Mouse (Mus musculus) ES-E14 (cell line): ENCODE measurements around the gene Gpr68. TPM values are rescaled to one million over a fixed set of nuclear protein-coding genes. Genes with fewer than 3 reads are reported as not detected.

Experiments used
- DNase-seq: peaks from one replicate; pipeline ENCODE4 v3.0.0-alpha.2; 2013; ENCODE audit warnings: low read depth, low spot score
- H3K27ac ChIP-seq: 2 replicates; pipeline ENCODE4 v1.5.1; 2012; ENCODE audit warnings: low read depth, mild to moderate bottlenecking, low read length, moderate library complexity, mixed read lengths; ENCODE audit not compliant: poor library complexity, insufficient read depth, severe bottlenecking
- H3K36me3 ChIP-seq: 2 replicates; pipeline ENCODE4 v1.6.1; 2012; ENCODE audit warnings: mild to moderate bottlenecking, low read length, moderate library complexity, mixed read lengths; ENCODE audit not compliant: control insufficient read depth, poor library complexity, insufficient read depth, severe bottlenecking
- H3K4me1 ChIP-seq, 2 experiments: fragments of 150-350 bp in 1 of 2; sonication (generic) in 1 of 2; 2 replicates each; pipeline ENCODE4 v1.6.1; 2012; ENCODE audit warnings: low read length in 2 of 2, mild to moderate bottlenecking in 1 of 2, mixed read lengths in 1 of 2; ENCODE audit not compliant: control insufficient read depth in 2 of 2, insufficient read depth in 2 of 2, poor library complexity in 1 of 2
- H3K4me3 ChIP-seq, 2 experiments: fragments of 150-350 bp in 1 of 2; sonication (generic) in 1 of 2; 2 replicates each; pipeline ENCODE4 v1.5.1; 2012; ENCODE audit warnings: low read length in 2 of 2, low read depth in 1 of 2, mild to moderate bottlenecking in 1 of 2, mixed read lengths in 1 of 2; ENCODE audit not compliant: insufficient read depth in 1 of 2, poor library complexity in 1 of 2, severe bottlenecking in 1 of 2
- H3K9ac ChIP-seq: 2 replicates; pipeline ENCODE4 v1.6.1; 2012; ENCODE audit warnings: low read depth, mild to moderate bottlenecking, low read length, mixed read lengths; ENCODE audit not compliant: poor library complexity, insufficient read depth, severe bottlenecking
- H3K9me3 ChIP-seq: fragments of 150-350 bp; sonication (generic); 2 replicates; pipeline ENCODE4 v1.6.1; 2012; ENCODE audit warnings: low read depth, mild to moderate bottlenecking, low read length; ENCODE audit not compliant: control insufficient read depth, insufficient read depth
- CHD2 ChIP-seq: IDR thresholded peaks from 2 replicates; pipeline ENCODE4 v1.6.1; 2014; ENCODE audit warnings: mild to moderate bottlenecking, low read depth, low read length, inconsistent platforms
- HCFC1 ChIP-seq: IDR thresholded peaks from 2 replicates; pipeline ENCODE4 v1.6.1; 2012; ENCODE audit warnings: low read length, inconsistent platforms, borderline replicate concordance; ENCODE audit not compliant: insufficient read depth
- MAFK ChIP-seq: IDR thresholded peaks from 2 replicates; pipeline ENCODE4 v1.6.1; 2014; ENCODE audit warnings: mild to moderate bottlenecking, low read depth, low read length, inconsistent platforms; ENCODE audit not compliant: insufficient read depth
- ZC3H11A ChIP-seq: IDR thresholded peaks from 2 replicates; pipeline ENCODE4 v1.6.1; 2012; ENCODE audit warnings: low read depth, mild to moderate bottlenecking, inconsistent platforms, low read length, borderline replicate concordance
- ZNF384 ChIP-seq: IDR thresholded peaks from 2 replicates; pipeline ENCODE4 v1.6.1; 2012; ENCODE audit warnings: low read depth, low read length, inconsistent platforms
- in situ Hi-C, 2 experiments: fragments of 600-800 bp; cut with MboI; formaldehyde crosslinking; loops; one replicate each; pipeline ENCODE4 v1.15.1; 2025; ENCODE audit warnings: low sequenced_read_pairs in 2 of 2, inconsistent platforms in 1 of 2; ENCODE audit not compliant: unreplicated experiment in 2 of 2
- total RNA-seq: library from RNA; depleted of rRNA; stranded (reverse); fragments of 300-350 nt; gene quantifications from 2 replicates; pipeline ENCODE4 v1.2.3, GENCODE M21; 2012

Gene Gpr68
- total RNA-seq, 1 experiment = 0.49 TPM

DNA sequence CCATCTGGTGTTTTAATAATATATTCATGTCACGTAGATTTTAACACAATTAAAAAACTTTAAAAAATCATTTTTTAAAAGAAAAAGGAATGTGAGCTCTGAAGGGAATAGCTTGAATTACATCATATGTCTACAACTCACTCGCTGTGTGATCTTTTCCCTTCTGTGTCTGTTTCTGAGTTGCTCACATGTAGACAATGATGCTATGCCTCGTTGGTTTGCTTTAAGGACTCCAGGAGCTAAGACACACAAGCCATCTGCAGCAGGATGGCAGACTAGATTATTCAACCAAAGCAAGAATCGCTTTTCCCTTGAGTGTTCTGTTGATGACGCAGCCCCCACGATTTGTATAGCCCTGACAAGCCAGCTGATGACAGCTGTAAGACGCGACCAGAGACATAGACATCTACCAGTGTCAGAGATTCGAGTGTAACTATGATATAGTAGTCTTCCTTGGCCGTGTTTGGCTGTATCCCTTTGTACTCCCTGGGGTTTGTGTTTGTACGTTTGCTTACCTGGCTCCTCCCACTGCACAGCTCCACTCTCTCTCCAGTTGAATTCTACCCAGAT lies 42.4 kb downstream of the Gpr68 start:
- in situ Hi-C loops = no loop called here

DNA sequence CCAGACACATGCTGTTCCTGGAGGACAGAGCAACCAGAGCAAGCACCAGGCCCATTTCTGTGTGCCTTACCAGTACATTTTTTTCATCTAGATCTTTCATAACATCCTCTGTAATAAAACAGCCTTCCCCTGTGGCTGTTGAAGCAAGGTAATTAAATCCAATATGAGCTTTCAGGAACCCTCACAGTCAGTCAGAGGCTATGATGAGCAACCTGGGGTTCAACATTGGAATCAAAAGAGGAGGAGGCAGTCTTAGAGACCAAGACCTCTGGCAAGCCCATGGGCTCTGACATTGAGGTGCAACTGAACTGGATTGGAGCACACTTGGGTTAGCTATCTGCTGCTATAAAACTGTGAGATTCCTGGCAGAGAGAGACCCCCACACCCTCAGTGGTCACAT lies 42.9 kb downstream of the Gpr68 start:
- no peak overlapping the region for H3K9ac ChIP-seq
- H3K36me3 ChIP-seq = no peaks in the 10 kb centered on the region
- H3K9me3 ChIP-seq = no peaks in the 10 kb centered on the region
- no peak for TF ChIP-seq ZC3H11A
- no peak for TF ChIP-seq MAFK
- TF ChIP-seq HCFC1 = no peak
- no peak for TF ChIP-seq ZNF384
- TF ChIP-seq CHD2 = no peak
- DNase-seq = no peak
- no peak overlapping the region for H3K4me3 ChIP-seq
- in situ Hi-C loops = no loop called here
- H3K27ac ChIP-seq = no peak overlapping the region
- H3K4me1 ChIP-seq = no peaks in the 10 kb centered on the region

More for the DNA sequence above, 42.4 kb downstream of the Gpr68 start:
- H3K4me1 ChIP-seq = no peaks in the 10 kb centered on the region
- H3K27ac ChIP-seq = no peak overlapping the region
- no peak overlapping the region for H3K9ac ChIP-seq
- H3K36me3 ChIP-seq = no peaks in the 10 kb centered on the region
- no peaks in the 10 kb centered on the region for H3K9me3 ChIP-seq
- DNase-seq = no peak
- no peak overlapping the region for H3K4me3 ChIP-seq
- no peak for TF ChIP-seq CHD2
- TF ChIP-seq HCFC1 = no peak
- no peak for TF ChIP-seq ZC3H11A
- no peak for TF ChIP-seq MAFK
- no peak for TF ChIP-seq ZNF384

DNA sequence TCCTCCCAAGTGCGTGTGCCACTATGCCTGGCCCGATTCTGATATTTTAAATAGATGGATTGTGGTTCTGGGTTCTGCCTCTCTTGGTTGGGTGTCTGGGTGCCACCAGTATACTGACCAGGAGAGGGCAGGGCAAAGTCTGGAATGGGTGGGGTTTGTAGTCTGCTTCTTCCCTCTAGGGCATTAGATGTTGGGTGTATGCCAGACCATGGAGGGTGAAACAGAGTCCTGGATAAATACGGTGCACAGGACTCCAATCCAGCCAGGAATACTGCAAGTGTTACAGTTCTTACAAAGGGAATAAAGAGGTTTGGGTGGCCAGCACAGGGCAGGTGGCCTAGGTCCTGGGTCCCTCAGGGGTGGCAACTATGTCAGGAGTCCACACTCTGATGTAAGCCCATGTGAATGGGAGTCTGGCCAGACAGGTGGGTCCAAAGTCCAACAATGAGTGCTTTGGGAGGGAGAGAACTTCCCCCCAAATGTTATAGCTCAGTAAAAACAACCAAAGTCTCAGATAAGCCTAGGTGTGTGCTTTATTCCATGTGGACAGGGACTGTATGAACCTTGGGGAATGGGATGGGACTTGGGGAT lies 45.0 kb downstream of the Gpr68 start:
- Histone ChIP-seq H3K9me3 (no peaks in the 10 kb centered on the region), H3K9ac (no peak overlapping the region), H3K36me3 (no peaks in the 10 kb centered on the region), H3K4me3 (no peak overlapping the region), H3K27ac (no peak overlapping the region), H3K4me1 (no peaks in the 10 kb centered on the region)
- no peak for TF ChIP-seq CHD2
- no peak for TF ChIP-seq MAFK
- TF ChIP-seq ZC3H11A = no peak
- no peak for TF ChIP-seq ZNF384
- TF ChIP-seq HCFC1 = no peak
- DNase-seq = no peak
- in situ Hi-C loops = no loop called here

- Histone ChIP-seq H3K9ac (no peak overlapping the region), H3K4me1 (no peaks in the 10 kb centered on the region), H3K9me3 (no peaks in the 10 kb centered on the region), H3K4me3 (no peak overlapping the region), H3K36me3 (no peaks in the 10 kb centered on the region), H3K27ac (no peak overlapping the region)
- in situ Hi-C loops = no loop called here
- DNase-seq = no peak
- TF ChIP-seq MAFK (peak; percentile 73), ZNF384 (no peak), ZC3H11A (no peak)
These were observed 45.7 kb downstream of the Gpr68 start for GRCm38 (mm10) chr12:100862272-100862671.

- no peak overlapping the region for H3K4me3 ChIP-seq
- H3K36me3 ChIP-seq = no peaks in the 10 kb centered on the region
- H3K9ac ChIP-seq = no peak overlapping the region
- no peaks in the 10 kb centered on the region for H3K4me1 ChIP-seq
- no peak for DNase-seq
- no peak overlapping the region for H3K27ac ChIP-seq
- in situ Hi-C loops = no loop called here
- TF ChIP-seq ZNF384 = no peak
- no peak for TF ChIP-seq ZC3H11A
- no peak for TF ChIP-seq HCFC1
- no peak for TF ChIP-seq MAFK
- TF ChIP-seq CHD2 = no peak
- H3K9me3 ChIP-seq = no peaks in the 10 kb centered on the region
These were observed 50.2 kb downstream of the Gpr68 start for GRCm38 (mm10) chr12:100857791-100858190.
